Mouse (Mus musculus): ENCODE data around the gene Aoc2.
"Not testable (repeated sequence)": the region's sequence is repeated elsewhere in the genome, so short reads cannot be mapped to it uniquely, and the experiment has no call there.

GRCm38 (mm10) chr11:101325201-101325600 is 338 bp downstream of the Aoc2 start:
- TF ChIP-seq CHD1 (IDR thresholded peaks at IDR 0.05; ENCODE audit: low read depth, low read length); EP300 (IDR thresholded peaks at IDR 0.05; ENCODE audit: low read depth in 1 of 2, low read length in 2 of 2); BHLHE40 (IDR thresholded peaks at IDR 0.05; ENCODE audit: borderline replicate concordance, low read depth, low read length); CTCF (IDR thresholded peaks at IDR 0.05 in 2 of 3, conservative IDR thresholded peaks at IDR 0.05 in 1 of 3; ENCODE audit: control insufficient read depth in 1 of 3, insufficient read depth in 1 of 3, low read depth in 2 of 3, low read length in 3 of 3, poor library complexity in 1 of 3, severe bottlenecking in 1 of 3); KAT2A (conservative IDR thresholded peaks at IDR 0.05; ENCODE audit: low read depth, low read length); NRF1 (IDR thresholded peaks at IDR 0.05; ENCODE audit: insufficient read depth, low read depth, low read length, poor library complexity, severe bottlenecking); USF1 (IDR thresholded peaks at IDR 0.05; ENCODE audit: low read depth, low read length); GATA1 (IDR thresholded peaks at IDR 0.05; ENCODE audit: low read depth, low read length); MEF2A (IDR thresholded peaks at IDR 0.05; ENCODE audit: extremely low read depth, insufficient replicate concordance, low read depth, low read length, poor library complexity, severe bottlenecking); MAFK (IDR thresholded peaks at IDR 0.05; ENCODE audit: borderline replicate concordance, low read depth, low read length): not testable (repeated sequence)
